Mouse (Mus musculus) heart, adult 2 months (tissue): ENCODE data around the gene Eif1ad. TPM values are rescaled to one million over a fixed set of nuclear protein-coding genes. Genes with fewer than 3 reads are reported as not detected.
A peak's percentile ranks its signal among the peaks of the same experiment; 100 is the strongest.

Source experiments
- DNase-seq, 2 experiments: peaks; one replicate each; pipeline ENCODE4 v3.0.0; 2021
- H3K27ac ChIP-seq: fragments of 200-600 bp; 2 replicates; pipeline ENCODE4 v1.8.1; 2022
- H3K27me3 ChIP-seq: fragments of 200-500 bp; 2 replicates; pipeline ENCODE4 v1.6.1; 2012; ENCODE audit warnings: mild to moderate bottlenecking, low read length, inconsistent platforms, mixed read lengths; ENCODE audit not compliant: control insufficient read depth, insufficient read depth
- H3K36me3 ChIP-seq: fragments of 200-500 bp; 2 replicates; pipeline ENCODE4 v1.6.1; 2012; ENCODE audit warnings: low read length, inconsistent platforms; ENCODE audit not compliant: control insufficient read depth, insufficient read depth
- H3K4me1 ChIP-seq: fragments of 200-500 bp; 2 replicates; pipeline ENCODE4 v1.6.1; 2011; ENCODE audit warnings: low read length; ENCODE audit not compliant: control insufficient read depth, insufficient read depth
- H3K4me3 ChIP-seq: fragments of 200-600 bp; 2 replicates; pipeline ENCODE4 v1.8.1; 2022
- H3K79me2 ChIP-seq: fragments of 200-500 bp; replicated peaks from 2 replicates; pipeline ENCODE4 v1.6.1; 2012; ENCODE audit warnings: mild to moderate bottlenecking, inconsistent platforms, low read length, moderate library complexity, mixed read lengths; ENCODE audit not compliant: control insufficient read depth, insufficient read depth
- H3K9ac ChIP-seq: fragments of 200-500 bp; 2 replicates; pipeline ENCODE4 v1.6.1; 2012; ENCODE audit warnings: low read depth, mild to moderate bottlenecking, control low read depth, inconsistent platforms, low read length, mixed read lengths
- CTCF ChIP-seq: fragments of 200-600 bp; IDR thresholded peaks from 2 replicates; pipeline ENCODE4 v1.8.1; 2022; ENCODE audit warnings: antibody characterized with exemption, mild to moderate bottlenecking, moderate library complexity
- EP300 ChIP-seq: fragments of 200-500 bp; IDR thresholded peaks from 2 replicates; pipeline ENCODE4 v1.6.1; 2011; ENCODE audit warnings: low read depth, low read length, control low read depth; ENCODE audit not compliant: insufficient read depth
- POLR2A ChIP-seq: fragments of 200-500 bp; IDR thresholded peaks from 2 replicates; pipeline ENCODE4 v1.6.1; 2011; ENCODE audit warnings: mild to moderate bottlenecking, low read depth, low read length, control low read depth; ENCODE audit not compliant: insufficient read depth
- WGBS: fragments of 180-500 bp; shearing (Covaris S2); methylation state at CpG from one replicate; pipeline ENCODE4 v1.1.7; 2018; 5-methylcytosine and 5-hydroxymethylcytosine counted together
- intact Hi-C: fragments of 180-260 bp; cut with DNase I; formaldehyde crosslinking; loops from one replicate; pipeline ENCODE4 v1.15.1; 2025
- polyA plus RNA-seq: library from polyadenylated mRNA; depleted of rRNA; stranded (reverse); fragments of >200 nt; gene quantifications from 2 replicates; pipeline ENCODE4 v1.2.3, GENCODE M21; 2012
- total RNA-seq, 2 experiments: library from RNA; stranded (reverse); gene quantifications; 2 replicates each; pipeline ENCODE4 v1.2.3; 2021

Gene Eif1ad
- total and polyA plus RNA-seq, 3 experiments, result 16.3 to 19.5 (median 18.5) TPM

- Histone ChIP-seq H3K36me3 (no peaks in the 10 kb centered on the region), H3K79me2 (0 out of 2 replicates have a peak, but pooled peaks cover 4% of the 10 kb centered on the region), H3K4me1 (peaks cover 4% of the 10 kb centered on the region), H3K27me3 (no peaks in the 10 kb centered on the region), H3K9ac (no peak overlapping the region), H3K4me3 (no peak overlapping the region), H3K27ac (no peak overlapping the region)
- 79% methylated on average over 3 of the region's 3 CpGs for WGBS
- DNase-seq, result no peak
- intact Hi-C loops, result no loop called here
- TF ChIP-seq CTCF (peak; percentile 19; the same call in 1 of the 2 replicates), POLR2A (no peak), EP300 (no peak)
These were observed 4.4 kb downstream of the Eif1ad start for GRCm38 (mm10) chr19:5370932-5371331.

- DNase-seq, result no peak
- no peak overlapping the region for H3K9ac ChIP-seq
- H3K36me3 ChIP-seq, result no peaks in the 10 kb centered on the region
- H3K79me2 ChIP-seq, result no peaks in the 10 kb centered on the region
- H3K4me3 ChIP-seq, result no peak overlapping the region
- WGBS, result 89% methylated on average over 7 of the region's 7 CpGs
- intact Hi-C loops, result no loop called here
- no peak for TF ChIP-seq POLR2A
- TF ChIP-seq CTCF, result no peak
- no peak for TF ChIP-seq EP300
- no peak overlapping the region for H3K27ac ChIP-seq
- peaks cover 3% of the 10 kb centered on the region; the same call in 1 of the 2 replicates for H3K4me1 ChIP-seq
- no peaks in the 10 kb centered on the region for H3K27me3 ChIP-seq
These were observed 6.2 kb downstream of the Eif1ad start for GRCm38 (mm10) chr19:5372724-5373123.

- intact Hi-C loops, result no loop called here
- H3K9ac ChIP-seq, result no peak overlapping the region
- no peak overlapping the region for H3K27ac ChIP-seq
These were observed 7.6 kb downstream of the Eif1ad start for GRCm38 (mm10) chr19:5374177-5374576.

GRCm38 (mm10) chr19:5374748-5375147 is 8.2 kb downstream of the Eif1ad start:
- 68% methylated on average over 4 of the region's 4 CpGs for WGBS
- Histone ChIP-seq H3K9ac (no peak overlapping the region), H3K27me3 (no peaks in the 10 kb centered on the region), H3K27ac (no peak overlapping the region), H3K36me3 (no peaks in the 10 kb centered on the region), H3K79me2 (no peaks in the 10 kb centered on the region), H3K4me1 (no peaks in the 10 kb centered on the region), H3K4me3 (no peak overlapping the region)
- no peak for DNase-seq
- TF ChIP-seq EP300, result no peak
- TF ChIP-seq POLR2A, result no peak
- no peak for TF ChIP-seq CTCF
- intact Hi-C loops, result no loop called here

More at GRCm38 (mm10) chr19:5374177-5374576, 7.6 kb downstream of the Eif1ad start:
- no peaks in the 10 kb centered on the region for H3K27me3 ChIP-seq
- H3K36me3 ChIP-seq, result no peaks in the 10 kb centered on the region
- WGBS, result 67% methylated on average over 4 of the region's 4 CpGs
- no peaks in the 10 kb centered on the region for H3K79me2 ChIP-seq
- no peak overlapping the region for H3K4me3 ChIP-seq
- no peak for DNase-seq
- no peaks in the 10 kb centered on the region for H3K4me1 ChIP-seq
- TF ChIP-seq POLR2A (no peak), CTCF (no peak), EP300 (no peak)

GRCm38 (mm10) chr19:5377446-5377845 is 10.9 kb downstream of the Eif1ad start:
- no peak overlapping the region for H3K9ac ChIP-seq
- intact Hi-C loops, result no loop called here

GRCm38 (mm10) chr19:5383326-5383725 is 16.8 kb downstream of the Eif1ad start:
- DNase-seq, result no peak
- peaks cover 2% of the 10 kb centered on the region for H3K4me1 ChIP-seq
- WGBS, result 91% methylated on average over 12 of the region's 12 CpGs
- H3K27ac ChIP-seq, result no peak overlapping the region
- H3K9ac ChIP-seq, result no peak overlapping the region
- no peaks in the 10 kb centered on the region for H3K27me3 ChIP-seq
- H3K4me3 ChIP-seq, result no peak overlapping the region
- H3K36me3 ChIP-seq, result peaks cover 3% of the 10 kb centered on the region; the same call in 1 of the 2 replicates
- peaks cover 2% of the 10 kb centered on the region for H3K79me2 ChIP-seq
- TF ChIP-seq POLR2A (no peak), CTCF (no peak), EP300 (no peak)
- intact Hi-C loops, result loop anchor here (10.0 kb wide), 1 partner anchor 301 kb away; the partner anchor contains the start of genes Map3k11 and Pcnx3

More at GRCm38 (mm10) chr19:5377446-5377845, 10.9 kb downstream of the Eif1ad start:
- Histone ChIP-seq H3K36me3 (no peaks in the 10 kb centered on the region), H3K4me1 (no peaks in the 10 kb centered on the region), H3K4me3 (no peak overlapping the region), H3K27ac (no peak overlapping the region), H3K79me2 (no peaks in the 10 kb centered on the region), H3K27me3 (no peaks in the 10 kb centered on the region)
- WGBS, result 93% methylated on average over 1 of the region's 1 CpGs
- TF ChIP-seq EP300, result no peak
- TF ChIP-seq POLR2A, result no peak
- no peak for TF ChIP-seq CTCF
- no peak for DNase-seq
